Mouse (Mus musculus): Measurements from ENCODE around the gene Exoc4.

DNA sequence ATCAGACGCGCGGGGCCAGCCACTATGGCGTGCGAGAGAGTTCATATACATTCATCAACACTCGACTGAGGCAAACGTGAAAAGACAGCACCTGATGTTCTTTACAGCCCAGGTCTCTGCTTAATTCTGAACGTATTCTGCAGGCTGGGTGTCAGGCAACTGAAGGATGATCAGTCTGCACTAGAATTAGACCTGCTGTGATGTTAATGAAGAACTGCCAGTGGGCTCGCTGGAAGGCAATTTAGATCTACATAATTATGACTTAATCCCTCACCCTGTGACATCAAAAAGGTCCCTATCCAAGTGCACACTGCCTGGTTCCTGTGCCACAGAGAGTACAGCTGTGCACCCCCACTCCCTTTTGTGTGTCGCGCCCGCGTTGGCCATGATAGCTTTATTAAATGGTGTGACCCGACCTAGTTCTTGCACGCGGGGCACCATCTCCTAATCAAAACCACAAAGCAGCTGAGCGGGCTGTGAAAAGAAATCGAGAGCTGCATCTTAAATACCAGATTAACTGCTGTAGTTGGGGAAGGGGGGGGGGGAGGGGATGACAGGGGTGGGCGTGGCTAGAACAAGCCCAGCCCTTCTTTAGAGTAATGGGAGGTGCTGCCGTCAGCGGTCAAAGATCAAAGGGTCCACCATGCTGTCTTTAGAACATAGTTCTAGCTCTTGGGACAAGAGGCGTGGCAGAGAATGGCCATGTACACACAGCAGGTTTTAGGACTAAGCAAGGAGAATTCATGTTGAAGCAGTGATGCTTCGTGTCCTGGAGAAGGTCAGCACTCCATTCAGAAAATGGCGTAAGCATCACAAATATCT is 743.5 kb downstream of the Exoc4 start:
- TF ChIP-seq CTCF (conservative IDR thresholded peaks at IDR 0.05 in 1 of 2, IDR thresholded peaks at IDR 0.05 in 1 of 2; ENCODE audit: low read depth in 2 of 2, low read length in 2 of 2) = no peak
- TF ChIP-seq MAX (IDR thresholded peaks at IDR 0.05; ENCODE audit: low read length) = no peak
- TF ChIP-seq EP300 (IDR thresholded peaks at IDR 0.05; ENCODE audit: low read length) = no peak
- TF ChIP-seq USF2 (conservative IDR thresholded peaks at IDR 0.05; ENCODE audit: low read depth, low read length) = no peak
- TF ChIP-seq E2F4 (IDR thresholded peaks at IDR 0.05; ENCODE audit: insufficient replicate concordance, low read depth, low read length) = no peak
- no peak for TF ChIP-seq USF1 (IDR thresholded peaks at IDR 0.05; ENCODE audit: low read depth, low read length)
- TF ChIP-seq ZKSCAN1 (IDR thresholded peaks at IDR 0.05; ENCODE audit: borderline replicate concordance, low read depth, low read length) = no peak
- TF ChIP-seq CHD2 (IDR thresholded peaks at IDR 0.05; ENCODE audit: low read length) = no peak
- TF ChIP-seq PAX5 (IDR thresholded peaks at IDR 0.05; ENCODE audit: low read length) = no peak
- no peak for TF ChIP-seq UBTF (IDR thresholded peaks at IDR 0.05; ENCODE audit: low read depth, low read length)
- TF ChIP-seq POLR2A (IDR thresholded peaks at IDR 0.05; ENCODE audit: low read depth, low read length) = no peak
